9 mouse cellular contexts compared by ENCODE assay signal in the genomic region with DNA sequence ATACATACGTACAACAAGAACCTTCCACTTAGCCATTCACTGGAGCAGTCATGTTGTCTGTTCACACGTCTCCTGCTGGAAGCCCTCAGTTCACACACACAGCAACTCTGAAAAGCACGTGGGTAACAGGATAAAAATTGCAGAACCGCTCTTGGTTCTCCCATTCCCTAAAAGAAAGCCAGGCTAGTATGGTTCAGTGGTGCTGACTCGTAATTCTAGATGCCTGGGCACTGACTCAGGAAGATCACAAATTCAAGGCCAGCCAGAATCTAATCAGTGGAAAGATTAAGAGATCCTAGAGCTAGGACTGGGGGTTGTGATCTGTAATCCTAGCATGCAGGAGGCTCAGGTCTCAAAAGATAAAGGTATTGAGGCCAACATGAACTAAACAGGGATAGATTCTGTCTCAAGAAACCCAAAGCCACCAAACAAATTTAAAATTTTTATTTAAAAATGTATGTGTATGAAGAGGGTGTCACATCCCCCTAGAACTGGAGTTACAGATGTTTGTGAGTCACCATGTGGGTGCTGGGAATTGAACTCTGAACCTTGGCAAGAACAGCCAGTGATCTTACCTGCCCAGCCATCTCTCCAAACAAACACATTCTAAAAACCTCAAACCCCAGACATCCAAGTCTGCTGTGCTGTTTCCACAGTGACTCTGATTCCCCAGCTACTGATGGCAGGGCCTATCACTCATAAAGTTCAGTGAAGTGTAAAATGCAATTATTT. TPM values are rescaled to one million over a fixed set of nuclear protein-coding genes. Genes with fewer than 3 reads are reported as not detected.
DNase-seq lines count a peak whose midpoint lies in the region; ATAC-seq and TF ChIP-seq lines count a peak whose summit lies in the region.
"Had no signal": no experiment of that assay in that cellular context is flagged by ENCODE, and none has a peak within 500 bp of the region (broad histone marks: within the 10 kb centered on the region; RNA-seq: fewer than 3 reads in every experiment).

A gene (minus strand): TSS at position 149 of the 732 bp plus-strand sequence.

- no peak for ATAC-seq in kidney, embryonic 14.5 days (ENCODE audit: low FRiP score, low TSS enrichment)
- ATAC-seq in intestine, embryonic 16.5 days, result no peak
- ATAC-seq in erythroid progenitor cell, adult 5-6 weeks (replicated peaks; ENCODE audit: low FRiP score, poor library complexity, severe bottlenecking), result no peak
- ATAC-seq: forebrain, embryonic 13.5 days had no signal

- no peak within 1 kb of the TSS for H3K4me2 ChIP-seq in kidney, embryonic 14.5 days (replicated peaks; ENCODE audit: low read depth, low read length)
- H3K4me2 ChIP-seq in intestine, embryonic 16.5 days (ENCODE audit: low read depth, low read length), result no peak within 1 kb of the TSS
- H3K4me2 ChIP-seq: forebrain, embryonic 13.5 days had no signal

- H3K36me3 ChIP-seq in kidney, adult 2 months (ENCODE audit: control insufficient read depth, insufficient read depth, low read length), result no peaks in the 10 kb centered on the region
- no peaks in the 10 kb centered on the region for H3K36me3 ChIP-seq in kidney, embryonic 14.5 days (ENCODE audit: control insufficient read depth, insufficient read depth, low read length)
- no peaks in the 10 kb centered on the region for H3K36me3 ChIP-seq in ES-Bruce4 (ENCODE audit: control insufficient read depth, insufficient read depth, low read length, poor library complexity, severe bottlenecking)
- H3K36me3 ChIP-seq in intestine, embryonic 16.5 days (ENCODE audit: control insufficient read depth, insufficient read depth, low read length), result no peaks in the 10 kb centered on the region

- H3K9ac ChIP-seq in kidney, embryonic 14.5 days (ENCODE audit: low read depth, low read length), result no peak within 1 kb of the TSS
- no peak within 1 kb of the TSS for H3K9ac ChIP-seq in ES-Bruce4 (ENCODE audit: low read depth, poor library complexity, severe bottlenecking)
- no peak within 1 kb of the TSS for H3K9ac ChIP-seq in intestine, embryonic 16.5 days (ENCODE audit: low read depth, low read length)
- H3K9ac ChIP-seq: forebrain, embryonic 13.5 days had no signal

- H3K4me3 ChIP-seq in kidney, adult 2 months (ENCODE audit: insufficient read depth, low read depth, low read length), result no peak within 1 kb of the TSS
- H3K4me3 ChIP-seq in kidney, embryonic 14.5 days (ENCODE audit: low read length), result no peak within 1 kb of the TSS
- no peak within 1 kb of the TSS for H3K4me3 ChIP-seq in ES-Bruce4 (ENCODE audit: low read depth, low read length)
- H3K4me3 ChIP-seq in bone marrow macrophage, adult 2 months (ENCODE audit: insufficient read depth, low read length), result no peak within 1 kb of the TSS
- no peak within 1 kb of the TSS for H3K4me3 ChIP-seq in intestine, embryonic 16.5 days (ENCODE audit: low read length)
- H3K4me3 ChIP-seq: forebrain, embryonic 13.5 days had no signal

- TF ChIP-seq POLR2A in kidney, adult 2 months (IDR thresholded peaks at IDR 0.05; ENCODE audit: low read depth, low read length), result no peak
- no peak for TF ChIP-seq POLR2A in ES-Bruce4 (IDR thresholded peaks at IDR 0.05; ENCODE audit: insufficient read depth, low read length)
- TF ChIP-seq POLR2A in bone marrow macrophage, adult 2 months (IDR thresholded peaks at IDR 0.05; ENCODE audit: borderline replicate concordance, low read depth, low read length), result no peak

- no peak for DNase-seq in kidney, adult 2 months
- no peak for DNase-seq in layer of hippocampus, postnatal 25 days (ENCODE audit: extremely low spot score in 1 of 2, low spot score in 1 of 2)
- no peak for DNase-seq in spleen, postnatal 14 days (ENCODE audit: low spot score in 2 of 2)

- no peaks in the 10 kb centered on the region for H3K9me3 ChIP-seq in kidney, embryonic 14.5 days (ENCODE audit: control insufficient read depth, low read length)
- H3K9me3 ChIP-seq in ES-Bruce4 (replicated peaks; ENCODE audit: control insufficient read depth, insufficient read depth, low read length, poor library complexity, severe bottlenecking), result no peaks in the 10 kb centered on the region
- H3K9me3 ChIP-seq in intestine, embryonic 16.5 days (ENCODE audit: control insufficient read depth, low read length), result no peaks in the 10 kb centered on the region
- H3K9me3 ChIP-seq: forebrain, embryonic 13.5 days had no signal

- TF ChIP-seq EP300 in ES-Bruce4 (IDR thresholded peaks at IDR 0.05; ENCODE audit: insufficient read depth, low read depth, low read length), result no peak

- 60% methylated on average over 5 of the region's 5 CpGs for WGBS in kidney, adult 2 months
- WGBS in kidney, embryonic 14.5 days, result 33% methylated on average over 5 of the region's 5 CpGs
- whole genome bisulfite sequencing in intestine, embryonic 16.5 days, result 45% methylated on average over 5 of the region's 5 CpGs

- H3K27me3 ChIP-seq in kidney, adult 2 months (replicated peaks; ENCODE audit: control insufficient read depth, insufficient read depth, low read length), result no peaks in the 10 kb centered on the region
- no peaks in the 10 kb centered on the region; the same call in 1 of the 2 replicates for H3K27me3 ChIP-seq in kidney, embryonic 14.5 days (ENCODE audit: control insufficient read depth, insufficient read depth, low read length)
- H3K27me3 ChIP-seq in ES-Bruce4 (ENCODE audit: control insufficient read depth, insufficient read depth, low read length, poor library complexity, severe bottlenecking), result no peaks in the 10 kb centered on the region
- no peaks in the 10 kb centered on the region for H3K27me3 ChIP-seq in intestine, embryonic 16.5 days (replicated peaks; ENCODE audit: control insufficient read depth, insufficient read depth, low read length)

- 0 out of 2 replicates have a peak, but pooled peaks cover 3% of the 10 kb centered on the region for H3K4me1 ChIP-seq in kidney, adult 2 months (ENCODE audit: control insufficient read depth, insufficient read depth, low read length)
- H3K4me1 ChIP-seq in kidney, embryonic 14.5 days (ENCODE audit: control insufficient read depth, insufficient read depth, low read length), result peaks cover 7% of the 10 kb centered on the region; the same call in 1 of the 2 replicates
- H3K4me1 ChIP-seq in ES-Bruce4 (ENCODE audit: control insufficient read depth, insufficient read depth, low read length), result peaks cover 2% of the 10 kb centered on the region
- peaks cover 5% of the 10 kb centered on the region for H3K4me1 ChIP-seq in bone marrow macrophage, adult 2 months (ENCODE audit: control insufficient read depth, insufficient read depth, low read length)
- peaks cover 13% of the 10 kb centered on the region for H3K4me1 ChIP-seq in intestine, embryonic 16.5 days (ENCODE audit: control insufficient read depth, insufficient read depth, low read length)

- no peak for TF ChIP-seq CTCF in kidney, adult 2 months (conservative IDR thresholded peaks at IDR 0.05; ENCODE audit: insufficient read depth, insufficient read length, low read depth, low read length)
- TF ChIP-seq CTCF in ES-Bruce4 (IDR thresholded peaks at IDR 0.05; ENCODE audit: low read depth, low read length), result no peak
- no peak for TF ChIP-seq CTCF in bone marrow macrophage, adult 2 months (IDR thresholded peaks at IDR 0.05; ENCODE audit: low read depth, low read length)

- H3K27ac ChIP-seq in kidney, adult 2 months (ENCODE audit: insufficient read depth, low read depth, low read length), result no peak within 1 kb of the TSS
- no peak within 1 kb of the TSS for H3K27ac ChIP-seq in kidney, embryonic 14.5 days (ENCODE audit: low read depth, low read length)
- H3K27ac ChIP-seq in ES-Bruce4 (ENCODE audit: insufficient read depth, low read length), result no peak within 1 kb of the TSS
- H3K27ac ChIP-seq in bone marrow macrophage, adult 2 months (ENCODE audit: insufficient read depth, low read depth, low read length), result no peak within 1 kb of the TSS
- H3K27ac ChIP-seq in intestine, embryonic 16.5 days (ENCODE audit: low read length), result no peak within 1 kb of the TSS
- H3K27ac ChIP-seq: forebrain, embryonic 13.5 days had no signal

RNA-seq across cellular contexts. Expression of the gene that starts here (rescaled TPM):
- polyA plus RNA-seq in kidney, adult 2 months (2012; rRNA removed), result 69.9 and 73.3 TPM in 2 replicates
- polyA plus RNA-seq in kidney, embryonic 14.5 days (2014; fragmentation: Nextera tagmentation; extraction: Ambion mirVana), result 2.8 and 3.8 TPM in 2 replicates
- polyA plus RNA-seq in ES-Bruce4 (2011; ENCODE audit: insufficient read depth, insufficient read length, low read depth, missing spikeins), result 15.1 and 16.9 TPM in 2 replicates
- polyA plus RNA-seq in bone marrow macrophage, adult 2 months (2012; ENCODE audit: insufficient read depth, insufficient read length, missing spikeins), result 40.7 and 45.8 TPM in 2 replicates
- total RNA-seq in layer of hippocampus, postnatal 25 days (2021), result 10 to 100 TPM; 26.8 to 31.2 TPM
- 3.3 and 4.4 TPM in 2 replicates for polyA plus RNA-seq in intestine, embryonic 16.5 days (2015; fragmentation: Nextera tagmentation; extraction: Ambion mirVana)
- 7.5 and 9.4 TPM in 2 replicates for total RNA-seq in erythroid progenitor cell, adult 5-6 weeks (2015; ENCODE audit: low replicate concordance)
- total RNA-seq in erythroid progenitor cell, adult 5-6 weeks (2017; ENCODE audit: low replicate concordance), result 2.7 and 3.9 TPM in 2 replicates
